Mouse (Mus musculus) megakaryocyte, embryonic 14.5 days (primary cell): Measurements from ENCODE around the gene Ntrk3.

Source experiments
- FLI1 ChIP-seq: IDR thresholded peaks from 2 replicates; pipeline ENCODE4 v1.6.1; 2012; ENCODE audit warnings: low read length, inconsistent platforms, mixed read lengths
- GATA1 ChIP-seq: IDR thresholded peaks from 3 replicates; pipeline ENCODE4 v1.6.1; 2012; ENCODE audit warnings: mixed read lengths, low read length, inconsistent platforms, borderline replicate concordance

DNA sequence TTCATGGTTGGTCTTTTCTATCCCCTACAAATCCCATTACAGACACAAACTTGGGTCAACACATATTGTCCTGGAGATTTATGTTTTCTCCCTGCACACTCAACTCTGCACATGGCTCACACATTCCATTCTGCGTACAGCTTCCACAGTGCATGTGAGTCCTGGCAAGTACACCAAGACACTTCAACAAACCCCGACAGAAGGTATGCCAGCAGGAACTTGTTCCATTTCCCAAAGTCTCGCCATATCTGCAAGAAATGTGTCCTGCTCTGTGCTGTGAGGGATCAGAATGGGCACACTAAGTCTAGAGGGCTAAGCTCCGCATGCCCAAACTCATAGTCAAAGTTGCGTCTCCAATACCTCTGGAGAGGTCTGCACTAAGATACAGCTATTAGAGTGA lies 358.0 kb downstream of the Ntrk3 start:
- TF ChIP-seq GATA1 (no peak), FLI1 (no peak)
